Mouse (Mus musculus) cortical plate, adult 2 months (tissue): ENCODE measurements around the gene Nfe2l1. TPM values are rescaled to one million over a fixed set of nuclear protein-coding genes. Genes with fewer than 3 reads are reported as not detected.

ENCODE experiments used
- H3K27ac ChIP-seq: fragments of 200-500 bp; 2 replicates; pipeline ENCODE4 v1.5.1; 2012; ENCODE audit warnings: low read length, control low read depth, inconsistent platforms; ENCODE audit not compliant: insufficient read depth
- H3K4me1 ChIP-seq: fragments of 200-500 bp; 2 replicates; pipeline ENCODE4 v1.6.1; 2011; ENCODE audit warnings: low read length; ENCODE audit not compliant: control insufficient read depth, insufficient read depth
- H3K4me3 ChIP-seq: fragments of 200-500 bp; 2 replicates; pipeline ENCODE4 v1.5.1; 2011; ENCODE audit warnings: mild to moderate bottlenecking, low read length, control low read depth; ENCODE audit not compliant: insufficient read depth
- CTCF ChIP-seq: fragments of 200-500 bp; IDR thresholded peaks from 2 replicates; pipeline ENCODE4 v1.5.1; 2011; ENCODE audit warnings: mild to moderate bottlenecking, control low read depth, low read length; ENCODE audit not compliant: insufficient read depth; ENCODE audit errors: extremely low read depth
- POLR2A ChIP-seq: fragments of 200-500 bp; IDR thresholded peaks from 2 replicates; pipeline ENCODE4 v1.6.1; 2011; ENCODE audit warnings: mild to moderate bottlenecking, low read length, control low read depth; ENCODE audit not compliant: insufficient read depth; ENCODE audit errors: extremely low read depth
- polyA plus RNA-seq: library from polyadenylated mRNA; depleted of rRNA; stranded (reverse); fragments of >200 nt; gene quantifications from 2 replicates; pipeline ENCODE4 v1.2.3, GENCODE M21; 2012

Gene Nfe2l1
- polyA plus RNA-seq, 1 experiment = 207 TPM

- Histone ChIP-seq H3K4me3 (no peak overlapping the region), H3K4me1 (peaks cover 3% of the 10 kb centered on the region; the same call in 1 of the 2 replicates), H3K27ac (no peak overlapping the region)
- TF ChIP-seq POLR2A (no peak), CTCF (no peak)
Measured at GRCm38 (mm10) chr11:96831516-96831915, 1.7 kb upstream of the Nfe2l1 start.

- Histone ChIP-seq H3K4me1 (peaks cover 6% of the 10 kb centered on the region; the same call in 1 of the 2 replicates), H3K27ac (peak overlapping the region; percentile 87), H3K4me3 (peak overlapping the region; percentile 68)
- TF ChIP-seq POLR2A = no peak; the same call in 1 of the 2 replicates
- no peak for TF ChIP-seq CTCF
Measured at GRCm38 (mm10) chr11:96830539-96831216, 910 bp upstream of the Nfe2l1 start.

- peaks cover 8% of the 10 kb centered on the region for H3K4me1 ChIP-seq
- H3K27ac ChIP-seq = peak overlapping the region; percentile 82
- peak; percentile 62; the same call in 1 of the 2 replicates for TF ChIP-seq POLR2A
- no peak for TF ChIP-seq CTCF
- H3K4me3 ChIP-seq = peak overlapping the region; percentile 68
Measured at GRCm38 (mm10) chr11:96829403-96829812, 360 bp downstream of the Nfe2l1 start.

GRCm38 (mm10) chr11:96828881-96829280, 887 bp downstream of the Nfe2l1 start:
- peaks cover 8% of the 10 kb centered on the region for H3K4me1 ChIP-seq
- peak overlapping the region; percentile 68 for H3K4me3 ChIP-seq
- TF ChIP-seq CTCF = no peak
- no peak for TF ChIP-seq POLR2A
- no peak overlapping the region for H3K27ac ChIP-seq

- Histone ChIP-seq H3K27ac (no peak overlapping the region), H3K4me1 (peaks cover 8% of the 10 kb centered on the region), H3K4me3 (no peak overlapping the region)
- TF ChIP-seq POLR2A (no peak), CTCF (no peak)
Measured at GRCm38 (mm10) chr11:96827917-96828316, 1.9 kb downstream of the Nfe2l1 start.

- Histone ChIP-seq H3K27ac (no peak overlapping the region), H3K4me3 (no peak overlapping the region), H3K4me1 (peaks cover 8% of the 10 kb centered on the region)
- TF ChIP-seq CTCF (no peak), POLR2A (no peak)
Measured at GRCm38 (mm10) chr11:96827062-96827581, 2.6 kb downstream of the Nfe2l1 start.

GRCm38 (mm10) chr11:96826481-96826880, 3.3 kb downstream of the Nfe2l1 start:
- H3K4me1 ChIP-seq = peaks cover 8% of the 10 kb centered on the region
- TF ChIP-seq POLR2A = no peak
- TF ChIP-seq CTCF = no peak
- no peak overlapping the region; the same call in 1 of the 2 replicates for H3K4me3 ChIP-seq
- H3K27ac ChIP-seq = peak overlapping the region; percentile 12; the same call in 1 of the 2 replicates

- Histone ChIP-seq H3K4me1 (peaks cover 8% of the 10 kb centered on the region), H3K4me3 (peak overlapping the region; percentile 58; the same call in 1 of the 2 replicates), H3K27ac (peak overlapping the region; percentile 98)
- TF ChIP-seq CTCF (no peak), POLR2A (no peak)
Measured at GRCm38 (mm10) chr11:96824783-96825495, 4.8 kb downstream of the Nfe2l1 start.

- Histone ChIP-seq H3K27ac (peak overlapping the region; percentile 98), H3K4me3 (peak overlapping the region; percentile 58), H3K4me1 (peaks cover 9% of the 10 kb centered on the region)
- TF ChIP-seq POLR2A = peak; percentile 60
- no peak for TF ChIP-seq CTCF
Measured at GRCm38 (mm10) chr11:96823880-96824782, 5.6 kb downstream of the Nfe2l1 start.
